Mouse (Mus musculus): ENCODE measurements around the gene Wdr63. TPM values are rescaled to one million over a fixed set of nuclear protein-coding genes. Genes with fewer than 3 reads are reported as not detected.

Wdr63 gene
- polyA plus RNA-seq (2017; shearing (Covaris generic)), result under 1 TPM in 1 of 2 experiments, not detected in 1; 0.11 TPM

GRCm38 (mm10) chr3:146107921-146108571 lies at the start of gene Wdr63:
Wdr63 (minus strand) TSS chr3:146108130.

GRCm38 (mm10) chr3:146149156-146150057 lies 41.5 kb upstream of the Wdr63 start, which contains the start of gene Mcoln2:
Mcoln2 (plus strand) TSS chr3:146149833.

GRCm38 (mm10) chr3:146117258-146117996 lies 9.5 kb upstream of the Wdr63 start, which contains the start of gene Mcoln3:
Mcoln3 (plus strand) TSS chr3:146117450.

Other genes with a start within 250 kb of the Wdr63 start
- gene Bcl10, start 185.3 kb downstream of the Wdr63 start, polyA plus RNA-seq (2017; shearing (Covaris generic)), result 10 to 100 TPM; 89.5 to 92.8 TPM
- gene 2410004B18Rik, start 170.1 kb downstream of the Wdr63 start, polyA plus RNA-seq (2017; shearing (Covaris generic)), result 10 to 100 TPM; 56.8 to 72.4 TPM
- gene Syde2, start 120.3 kb downstream of the Wdr63 start, polyA plus RNA-seq (2017; shearing (Covaris generic)), result 1 to 10 TPM in 1 of 2 experiments, under 1 TPM in 1; 0.82 to 2.5 TPM
- 1 to 10 TPM; 3.7 to 4.8 TPM for gene Mcoln3, start 9.3 kb upstream of the Wdr63 start, polyA plus RNA-seq (2017; shearing (Covaris generic))
- gene Mcoln2, start 41.7 kb upstream of the Wdr63 start, polyA plus RNA-seq (2017; shearing (Covaris generic)), result 10 to 100 TPM in 1 of 2 experiments, 1 to 10 TPM in 1; 1.7 to 10.9 TPM
- 1 to 10 TPM in 1 of 2 experiments, not detected in 1; 2.8 TPM for gene Lpar3, start 112.8 kb upstream of the Wdr63 start, polyA plus RNA-seq (2017; shearing (Covaris generic))